Mouse (Mus musculus) liver, adult 2 months (tissue): ENCODE results near the gene Pip4k2a. TPM values are rescaled to one million over a fixed set of nuclear protein-coding genes. Genes with fewer than 3 reads are reported as not detected.
"Not testable (repeated sequence)": the region's sequence is repeated elsewhere in the genome, so short reads cannot be mapped to it uniquely, and the experiment has no call there.

Source experiments
- DNase-seq: peaks from one replicate; pipeline ENCODE4 v3.0.0-alpha.2; 2011; ENCODE audit warnings: low read depth, low spot score; ENCODE audit errors: extremely low read depth
- H3K27ac ChIP-seq: fragments of 200-500 bp; replicated peaks from 2 replicates; pipeline ENCODE4 v1.5.1; 2012; ENCODE audit warnings: low read depth, mild to moderate bottlenecking, control low read depth, inconsistent platforms, low read length; ENCODE audit not compliant: insufficient read depth
- H3K27me3 ChIP-seq: fragments of 200-500 bp; 2 replicates; pipeline ENCODE4 v1.6.1; 2012; ENCODE audit warnings: mild to moderate bottlenecking, moderate library complexity, low read length, inconsistent platforms; ENCODE audit not compliant: control insufficient read depth, insufficient read depth
- H3K36me3 ChIP-seq: fragments of 200-500 bp; 2 replicates; pipeline ENCODE4 v1.6.1; 2012; ENCODE audit warnings: low read length, inconsistent platforms; ENCODE audit not compliant: control insufficient read depth, insufficient read depth
- H3K4me1 ChIP-seq: fragments of 200-500 bp; 2 replicates; pipeline ENCODE4 v1.6.1; 2011; ENCODE audit warnings: low read length; ENCODE audit not compliant: control insufficient read depth, insufficient read depth
- H3K4me3 ChIP-seq: fragments of 200-500 bp; 2 replicates; pipeline ENCODE4 v1.5.1; 2011; ENCODE audit warnings: low read depth, mild to moderate bottlenecking, control low read depth, low read length, moderate library complexity; ENCODE audit not compliant: insufficient read depth
- H3K79me2 ChIP-seq: fragments of 200-500 bp; 2 replicates; pipeline ENCODE4 v1.6.1; 2012; ENCODE audit warnings: inconsistent platforms, mild to moderate bottlenecking, low read length, moderate library complexity; ENCODE audit not compliant: control insufficient read depth, insufficient read depth
- H3K9ac ChIP-seq: fragments of 200-500 bp; 2 replicates; pipeline ENCODE4 v1.6.1; 2012; ENCODE audit warnings: low read depth, mild to moderate bottlenecking, control low read depth, inconsistent platforms, low read length
- CTCF ChIP-seq: fragments of 200-500 bp; IDR thresholded peaks from 2 replicates; pipeline ENCODE4 v1.5.1; 2011; ENCODE audit warnings: low read depth, low read length, control low read depth
- POLR2A ChIP-seq: fragments of 200-500 bp; IDR thresholded peaks from 2 replicates; pipeline ENCODE4 v1.6.1; 2011; ENCODE audit warnings: low read length, control low read depth; ENCODE audit not compliant: insufficient read depth; ENCODE audit errors: extremely low read depth
- WGBS: fragments of 180-500 bp; shearing (Covaris S2); methylation state at CpG from one replicate; pipeline ENCODE4 v1.1.7; 2018; 5-methylcytosine and 5-hydroxymethylcytosine counted together
- polyA plus RNA-seq: library from polyadenylated mRNA; depleted of rRNA; stranded (reverse); fragments of >200 nt; gene quantifications from 2 replicates; pipeline ENCODE4 v1.2.3, GENCODE M21; 2012
- total RNA-seq: library from RNA; depleted of rRNA; stranded (reverse); fragments of >200 nt; gene quantifications from 2 replicates; pipeline ENCODE4 v1.2.3, GENCODE M21; 2014

The Pip4k2a gene
- total and polyA plus RNA-seq, 2 experiments, result 1.7 to 2.8 TPM

GRCm38 (mm10) chr2:19016348-19016747, 18.4 kb upstream of the Pip4k2a start:
- Histone ChIP-seq H3K9ac (no peak overlapping the region), H3K36me3 (no peaks in the 10 kb centered on the region), H3K4me3 (no peak overlapping the region), H3K27me3 (no peaks in the 10 kb centered on the region), H3K4me1 (no peaks in the 10 kb centered on the region), H3K27ac (no peak overlapping the region), H3K79me2 (no peaks in the 10 kb centered on the region)
- no peak for DNase-seq
- WGBS, result 85% methylated on average over 5 of the region's 5 CpGs
- TF ChIP-seq CTCF (no peak), POLR2A (no peak)

- Histone ChIP-seq H3K36me3 (no peaks in the 10 kb centered on the region), H3K27ac (no peak overlapping the region), H3K79me2 (no peaks in the 10 kb centered on the region), H3K4me3 (no peak overlapping the region), H3K9ac (no peak overlapping the region), H3K27me3 (no peaks in the 10 kb centered on the region), H3K4me1 (no peaks in the 10 kb centered on the region)
- 72% methylated on average over 6 of the region's 6 CpGs for WGBS
- TF ChIP-seq POLR2A (no peak), CTCF (no peak)
- no peak for DNase-seq
Measured at GRCm38 (mm10) chr2:19011443-19011842, 13.5 kb upstream of the Pip4k2a start.

GRCm38 (mm10) chr2:19010541-19010940, 12.6 kb upstream of the Pip4k2a start:
- DNase-seq, H3K27ac ChIP-seq, H3K27me3 ChIP-seq, H3K4me3 ChIP-seq, H3K4me1 ChIP-seq, H3K9ac ChIP-seq, H3K79me2 ChIP-seq, H3K36me3 ChIP-seq: not testable (repeated sequence)
- WGBS, result 82% methylated on average over 1 of the region's 1 CpGs

- H3K9ac ChIP-seq, result no peak overlapping the region
- no peaks in the 10 kb centered on the region for H3K79me2 ChIP-seq
- no peaks in the 10 kb centered on the region for H3K36me3 ChIP-seq
- no peak overlapping the region for H3K4me3 ChIP-seq
- no peak overlapping the region for H3K27ac ChIP-seq
- TF ChIP-seq POLR2A, result no peak
- TF ChIP-seq CTCF, result no peak
- no peaks in the 10 kb centered on the region for H3K4me1 ChIP-seq
- no peaks in the 10 kb centered on the region for H3K27me3 ChIP-seq
- WGBS, result 78% methylated on average over 4 of the region's 4 CpGs
- no peak for DNase-seq
Measured at GRCm38 (mm10) chr2:19007580-19007979, 9.7 kb upstream of the Pip4k2a start.

GRCm38 (mm10) chr2:19006124-19006523, 8.2 kb upstream of the Pip4k2a start:
- Histone ChIP-seq H3K4me1 (no peaks in the 10 kb centered on the region), H3K4me3 (no peak overlapping the region), H3K9ac (no peak overlapping the region), H3K79me2 (no peaks in the 10 kb centered on the region), H3K27me3 (no peaks in the 10 kb centered on the region), H3K36me3 (no peaks in the 10 kb centered on the region), H3K27ac (0 out of 2 replicates have a peak overlapping the region, but pooled peaks have one; percentile 29)
- peak; percentile 19 for DNase-seq
- 83% methylated on average over 7 of the region's 7 CpGs for WGBS
- TF ChIP-seq POLR2A (no peak), CTCF (no peak)

- Histone ChIP-seq H3K9ac (no peak overlapping the region), H3K27me3 (no peaks in the 10 kb centered on the region), H3K79me2 (no peaks in the 10 kb centered on the region), H3K4me3 (no peak overlapping the region), H3K27ac (peak overlapping the region; percentile 41; the same call in 1 of the 2 replicates), H3K36me3 (no peaks in the 10 kb centered on the region), H3K4me1 (no peaks in the 10 kb centered on the region)
- no peak for TF ChIP-seq POLR2A
- TF ChIP-seq CTCF, result no peak
- 69% methylated on average over 10 of the region's 10 CpGs for WGBS
- DNase-seq, result peak; percentile 42
Measured at GRCm38 (mm10) chr2:19004801-19005200, 6.9 kb upstream of the Pip4k2a start.
